Mouse (Mus musculus) telencephalon, adult 2 months (tissue): ENCODE data around the gene Atg14.
A peak's percentile ranks its signal among the peaks of the same experiment; 100 is the strongest.
"Not testable (repeated sequence)": the region's sequence is repeated elsewhere in the genome, so short reads cannot be mapped to it uniquely, and the experiment has no call there.

Source experiments
- DNase-seq: peaks from one replicate; pipeline ENCODE4 v3.0.0-alpha.2; 2011; ENCODE audit warnings: low read depth, low spot score

Atg14 gene

DNA sequence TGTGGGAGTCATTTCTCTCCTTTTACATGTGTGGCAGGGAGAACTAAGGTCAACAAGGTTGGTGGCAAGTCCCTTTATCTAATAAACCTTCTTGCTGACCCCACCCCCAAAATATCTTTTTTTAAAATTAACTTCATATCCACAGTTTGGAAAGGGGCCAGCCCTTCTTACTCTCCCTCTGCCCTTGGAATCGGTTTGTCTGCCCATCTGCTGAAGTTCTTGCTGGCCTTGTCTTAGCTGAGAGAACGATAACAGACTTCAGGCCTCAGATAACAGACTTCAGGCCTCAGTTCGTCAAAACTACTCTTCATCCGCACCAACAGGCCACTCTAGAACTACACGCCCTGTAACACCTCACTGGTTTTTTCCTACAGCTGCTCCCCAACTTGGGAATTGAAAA is 26.2 kb downstream of the Atg14 start:
- DNase-seq, result no peak

DNA sequence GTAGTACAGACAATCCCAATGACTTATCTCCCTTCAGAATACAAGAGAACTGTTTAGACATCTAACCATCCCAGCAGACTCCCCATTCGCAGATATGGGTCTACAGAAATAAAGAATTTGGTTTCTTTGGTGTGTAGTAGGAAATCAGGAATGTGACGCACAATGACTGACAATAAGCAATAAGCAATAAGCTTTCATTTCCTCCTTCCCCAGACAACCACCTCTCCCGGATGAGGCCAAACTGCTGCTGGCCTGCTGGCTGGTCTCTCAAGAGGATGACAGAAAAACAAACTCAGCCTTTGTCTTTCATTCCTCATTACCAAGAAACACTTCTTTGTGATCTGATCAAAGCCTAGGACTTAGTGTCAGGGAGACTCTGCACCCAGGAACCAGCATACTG is 28.2 kb downstream of the Atg14 start:
- no peak for DNase-seq

DNA sequence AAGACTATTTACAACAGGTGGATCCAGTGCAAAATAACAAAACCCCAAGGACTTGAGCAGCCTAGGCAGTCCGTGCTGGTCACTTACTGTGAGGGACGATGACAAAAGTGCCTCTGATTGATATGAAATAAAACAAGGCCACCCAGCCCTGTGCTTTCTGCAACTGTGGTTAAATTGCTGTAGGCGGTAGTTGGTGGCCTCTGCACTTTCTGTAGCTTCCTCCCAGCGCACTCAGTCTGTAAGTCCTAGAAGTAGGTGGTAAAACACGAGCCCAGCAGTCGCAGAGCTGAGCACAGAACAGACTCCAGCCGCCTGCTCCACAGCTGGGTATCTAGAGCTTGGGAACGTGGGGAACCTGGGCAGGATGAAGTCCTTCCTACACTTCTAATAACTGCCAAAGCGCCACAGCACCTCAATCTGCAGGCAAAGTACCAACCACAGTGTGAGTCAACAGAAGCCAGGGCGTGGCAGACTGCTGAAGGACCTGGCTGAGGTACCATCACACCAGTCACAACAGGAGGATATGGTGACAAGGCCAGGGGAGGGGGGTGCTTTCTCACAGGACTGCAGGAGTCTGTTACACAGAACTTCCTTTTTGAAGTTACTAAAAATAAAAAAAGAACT is 29.0 kb downstream of the Atg14 start:
- DNase-seq, result no peak

DNA sequence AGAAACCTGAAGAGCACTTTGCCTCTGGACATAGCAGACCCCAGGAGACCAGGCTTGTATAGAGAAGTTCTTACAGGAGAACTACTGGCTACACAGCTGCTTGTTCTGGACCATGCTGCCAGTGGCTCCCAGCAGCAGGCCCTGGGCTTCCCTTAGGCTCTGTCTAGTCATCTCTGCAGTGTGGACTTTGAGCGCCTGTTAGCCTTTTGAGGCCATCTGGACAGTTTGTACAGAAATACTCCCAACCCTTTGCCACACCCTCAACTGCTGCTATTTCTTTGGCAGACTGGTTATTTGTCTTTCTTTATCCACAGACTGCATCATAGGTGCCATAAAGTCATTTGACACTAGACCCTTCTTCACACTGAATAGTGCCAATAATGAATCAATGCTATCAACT is 35.4 kb downstream of the Atg14 start:
- no peak for DNase-seq

DNA sequence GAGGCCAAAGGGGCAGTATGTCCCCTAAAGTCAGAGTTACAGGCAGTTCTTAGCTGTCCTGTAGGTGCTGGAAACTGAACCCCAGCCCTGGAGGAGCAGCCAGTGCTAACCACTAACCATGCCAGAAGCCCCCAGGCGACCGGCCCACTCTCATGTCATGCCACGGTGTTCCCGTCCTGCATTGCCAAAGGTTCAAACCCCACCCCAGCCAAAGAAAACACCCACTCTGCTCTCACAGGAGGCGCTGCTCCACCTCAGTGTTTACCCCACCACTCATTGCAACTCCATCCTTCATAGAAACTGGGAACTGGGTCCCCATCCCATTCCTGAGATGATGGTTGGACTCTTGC is 36.3 kb downstream of the Atg14 start:
- no peak for DNase-seq

DNA sequence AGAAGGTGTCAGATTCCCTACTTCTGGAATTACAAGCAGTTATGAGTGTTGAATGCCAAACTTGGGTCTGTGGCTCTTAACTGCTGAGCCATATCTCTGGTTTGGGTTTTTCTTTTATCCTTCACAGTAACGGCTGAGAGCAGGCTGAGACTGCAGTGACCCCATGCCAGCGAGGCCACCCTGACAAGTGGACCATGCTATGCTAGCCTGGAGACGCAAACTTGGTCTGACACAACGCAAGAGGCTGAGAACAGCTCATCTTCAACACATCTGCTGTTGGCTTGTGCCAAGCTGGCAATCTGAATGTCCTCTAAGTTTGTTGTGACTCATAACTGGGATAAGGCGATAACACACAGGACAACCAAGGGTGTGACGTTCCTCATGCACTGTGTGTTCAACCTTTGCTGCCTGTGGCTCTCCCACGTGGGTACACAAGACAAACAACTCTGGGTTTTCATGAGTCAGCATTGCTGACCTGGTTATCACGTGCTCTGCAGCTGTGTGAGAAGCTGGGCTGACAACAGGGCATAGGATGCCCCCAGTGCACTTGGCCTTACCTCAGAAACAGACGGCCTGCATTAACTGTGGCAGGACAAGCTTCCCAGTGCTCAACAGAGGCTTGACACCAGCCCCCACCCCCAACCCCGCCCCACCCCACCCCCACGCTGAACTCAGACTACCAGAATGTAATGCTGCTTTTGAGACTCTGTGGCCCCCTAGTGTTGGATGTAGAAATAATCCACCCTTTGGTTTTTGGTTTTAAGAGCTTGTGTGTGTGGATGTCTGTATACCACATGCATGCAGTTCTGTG is 36.9 kb downstream of the Atg14 start:
- DNase-seq, result peak; percentile 42

DNA sequence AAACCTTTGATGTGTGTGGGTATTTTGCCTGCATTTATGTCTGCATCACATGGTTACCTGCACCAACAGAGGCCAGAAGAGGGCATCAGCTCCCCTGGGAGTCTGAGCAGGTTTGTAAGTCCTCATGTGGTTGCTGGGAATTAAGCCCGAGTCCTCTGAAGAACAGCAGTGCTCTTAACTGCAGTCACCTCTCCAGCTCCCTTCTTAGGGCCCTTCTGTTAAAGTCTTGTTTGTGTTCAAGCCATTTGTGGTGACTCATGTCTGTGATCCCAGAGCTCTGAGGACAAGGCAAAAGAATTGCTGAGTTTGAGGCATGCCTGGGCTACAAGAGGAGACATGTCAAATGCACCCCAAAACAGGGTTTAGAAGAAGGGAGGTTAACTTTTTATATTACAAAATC is 38.0 kb downstream of the Atg14 start:
- no peak for DNase-seq

DNA sequence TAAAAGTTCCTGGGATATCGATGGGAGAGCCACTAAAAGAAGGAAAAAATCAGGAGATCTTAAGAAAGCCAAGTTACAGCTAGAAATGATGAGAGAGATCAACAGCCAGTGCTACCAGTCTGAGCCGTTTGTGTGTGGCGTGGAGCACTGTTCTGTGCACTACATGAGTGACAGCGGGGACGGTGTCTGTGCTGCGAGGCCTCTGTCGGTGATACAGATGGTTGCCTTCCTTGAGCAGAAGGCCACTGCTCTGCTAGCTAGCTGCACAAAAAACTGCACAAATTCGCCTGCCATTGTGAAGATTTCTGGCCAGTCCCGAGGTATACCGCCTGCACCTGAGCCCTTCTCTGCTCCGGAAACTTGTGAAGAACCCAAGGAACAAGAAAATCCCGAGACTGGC is 40.9 kb downstream of the Atg14 start:
- DNase-seq, result not testable (repeated sequence)

DNA sequence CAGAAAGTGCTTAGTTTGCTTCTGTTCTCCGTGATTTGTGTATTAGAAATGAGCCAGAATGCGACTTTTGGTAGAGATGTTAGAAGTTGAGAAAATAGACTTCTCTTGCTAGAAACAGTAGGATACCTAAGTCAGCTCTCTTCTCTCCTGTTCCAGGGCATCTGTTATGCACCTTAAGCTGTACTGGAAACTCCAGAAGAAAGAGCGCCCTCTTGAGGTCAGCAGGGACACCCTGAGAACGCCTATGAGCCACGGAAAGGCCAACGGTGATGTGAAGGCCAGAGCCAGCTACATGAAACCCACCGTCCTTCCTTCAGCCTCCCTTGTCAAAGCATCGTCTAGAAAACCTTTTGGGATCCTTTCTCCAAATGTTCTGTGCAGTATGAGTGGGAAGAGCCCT is 41.4 kb downstream of the Atg14 start:
- peak; percentile 62 for DNase-seq

DNA sequence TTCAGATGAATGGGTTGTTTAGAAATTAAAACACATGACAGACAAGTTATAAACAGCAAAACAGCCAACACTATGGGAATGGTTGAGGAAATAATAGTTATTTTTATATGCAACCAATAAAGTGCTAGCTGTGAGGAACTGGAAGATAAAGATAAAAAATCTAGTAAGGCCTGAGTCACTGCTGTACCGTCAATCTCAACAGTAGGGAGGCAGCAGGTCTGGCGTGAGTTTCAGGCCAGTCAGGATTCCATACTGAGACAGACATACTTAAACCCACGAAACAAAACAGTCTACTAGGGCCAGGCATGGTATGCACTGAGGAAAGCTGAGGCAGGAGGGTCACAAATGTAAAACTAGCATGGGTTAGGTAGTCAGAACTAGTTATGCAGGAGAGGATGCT is 42.2 kb downstream of the Atg14 start:
- no peak for DNase-seq

DNA sequence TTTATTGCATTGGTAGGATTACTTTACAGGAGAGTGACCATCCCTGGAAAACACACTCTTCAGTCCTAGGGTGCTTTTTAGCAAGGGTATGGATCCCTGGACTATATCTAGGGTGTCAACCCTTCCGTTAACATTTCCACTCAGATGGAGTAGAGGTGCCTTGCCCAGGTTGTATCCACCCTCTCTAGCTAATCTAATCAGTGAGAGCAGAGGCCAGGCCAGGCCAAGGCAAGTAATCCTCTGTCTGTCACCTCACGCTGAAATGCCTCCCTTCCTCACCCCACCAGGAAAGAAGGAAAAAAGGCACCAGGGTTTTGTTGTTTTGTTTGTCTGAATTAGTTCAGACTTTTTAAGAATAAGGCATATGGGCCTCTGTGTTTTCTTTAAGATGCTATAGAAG is 42.6 kb downstream of the Atg14 start:
- no peak for DNase-seq

DNA sequence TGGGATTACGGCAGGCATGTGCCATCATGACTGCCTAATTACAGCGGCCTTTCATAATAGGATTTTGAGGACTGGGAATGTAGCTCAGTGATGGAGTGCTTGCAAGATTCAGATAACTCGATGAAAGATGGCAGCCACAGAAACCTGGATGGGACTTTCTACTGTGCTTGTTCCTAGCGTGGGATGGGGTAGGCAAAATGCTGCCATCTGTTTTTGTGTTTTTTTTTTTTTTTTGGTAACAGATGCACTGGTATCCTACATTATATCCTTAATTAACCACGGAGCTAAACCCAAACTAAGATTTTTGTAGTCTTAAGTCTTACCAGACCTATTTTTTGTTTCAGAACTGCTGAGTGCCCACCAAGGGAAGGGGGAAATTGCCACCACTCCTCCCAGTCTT is 44.6 kb downstream of the Atg14 start:
- peak; percentile 81 for DNase-seq

DNA sequence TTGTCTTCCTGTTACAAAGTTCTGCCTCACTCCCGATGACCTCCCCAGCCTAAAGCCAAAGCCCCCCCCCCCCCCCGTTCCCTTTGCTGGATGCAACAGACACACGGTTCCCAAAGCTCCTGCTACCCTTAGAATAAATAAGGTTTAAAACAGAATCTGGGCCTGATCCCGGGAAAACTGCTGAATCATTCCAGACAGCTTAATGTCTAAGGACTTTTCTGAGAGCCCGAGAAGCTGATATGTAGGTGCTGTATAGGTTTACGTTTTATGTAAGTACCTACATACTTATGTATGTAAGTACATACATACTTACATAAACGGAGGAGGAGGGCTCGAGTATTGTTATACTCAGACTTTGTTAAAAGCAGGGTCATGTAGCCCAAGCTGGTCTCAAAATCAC is 45.1 kb downstream of the Atg14 start:
- DNase-seq, result no peak

DNA sequence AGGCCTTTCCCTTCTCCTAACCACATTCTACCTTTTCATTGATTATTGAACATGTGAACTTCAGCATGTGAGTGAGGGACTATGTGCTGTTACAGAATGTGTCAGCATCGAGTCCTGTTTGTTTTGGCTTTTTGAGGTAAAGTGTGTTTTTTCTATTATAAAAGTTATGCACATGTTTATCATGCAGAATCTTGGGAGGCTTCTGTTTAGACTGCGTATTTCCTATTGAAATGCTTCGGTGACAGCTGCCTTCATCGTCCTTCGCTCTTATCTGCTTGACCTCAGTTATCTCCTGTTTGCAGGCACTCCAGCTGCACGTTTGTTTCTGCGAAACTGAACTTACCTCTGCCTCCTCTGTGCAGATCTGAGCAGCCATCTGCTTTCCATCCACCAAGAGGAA is 48.1 kb downstream of the Atg14 start:
- no peak for DNase-seq

DNA sequence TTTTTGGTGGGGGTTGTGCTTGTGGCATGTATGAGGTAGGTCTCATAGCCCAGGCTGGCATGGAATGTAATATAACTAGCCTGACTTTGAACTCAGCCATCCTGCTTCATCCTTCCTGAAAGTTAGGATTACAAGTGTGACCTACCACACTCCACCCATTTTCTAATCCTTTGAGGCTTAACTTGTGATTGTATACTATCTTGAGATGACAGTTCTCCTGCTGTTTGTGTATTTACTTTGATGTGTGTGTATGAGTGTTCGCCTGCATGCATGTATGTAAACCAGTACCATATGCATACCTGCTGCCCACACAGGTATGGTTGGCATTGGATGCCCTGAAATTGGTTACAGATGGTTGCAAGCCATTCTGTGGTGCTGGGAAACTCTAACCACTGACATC is 48.8 kb downstream of the Atg14 start:
- no peak for DNase-seq

DNA sequence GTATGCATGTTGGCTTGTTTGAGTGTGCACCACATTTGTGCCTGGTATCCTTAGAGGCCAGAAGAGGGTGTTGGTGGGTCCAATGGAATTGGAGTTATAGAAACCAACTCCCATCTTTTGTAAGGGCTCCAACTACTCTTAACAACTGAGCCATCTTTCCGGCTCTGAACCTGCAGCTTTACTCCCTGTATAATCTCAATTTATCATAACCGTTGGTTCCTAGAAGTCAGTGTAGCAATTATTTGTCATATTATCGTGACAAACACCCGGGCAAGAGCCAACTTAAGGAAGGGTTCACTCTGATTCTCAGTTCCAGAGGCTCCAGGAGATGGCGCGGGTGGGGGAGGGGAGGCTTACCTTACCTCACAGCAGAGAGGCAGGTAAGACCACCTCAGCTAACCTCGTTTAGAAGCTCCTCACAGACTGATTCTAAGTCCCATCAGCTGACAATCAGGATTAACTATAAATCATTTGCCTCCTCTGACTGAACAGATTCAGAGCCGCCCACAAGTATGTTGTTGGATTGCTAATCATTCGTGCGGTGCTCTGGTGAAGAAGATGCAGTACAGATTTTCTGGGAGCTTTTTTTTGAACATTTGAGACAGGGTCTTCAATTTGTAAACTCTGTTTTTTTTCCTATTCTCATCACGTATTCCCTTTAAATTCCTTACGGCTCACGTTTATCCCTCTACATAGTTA is 49.5 kb downstream of the Atg14 start:
- DNase-seq, result no peak

DNA sequence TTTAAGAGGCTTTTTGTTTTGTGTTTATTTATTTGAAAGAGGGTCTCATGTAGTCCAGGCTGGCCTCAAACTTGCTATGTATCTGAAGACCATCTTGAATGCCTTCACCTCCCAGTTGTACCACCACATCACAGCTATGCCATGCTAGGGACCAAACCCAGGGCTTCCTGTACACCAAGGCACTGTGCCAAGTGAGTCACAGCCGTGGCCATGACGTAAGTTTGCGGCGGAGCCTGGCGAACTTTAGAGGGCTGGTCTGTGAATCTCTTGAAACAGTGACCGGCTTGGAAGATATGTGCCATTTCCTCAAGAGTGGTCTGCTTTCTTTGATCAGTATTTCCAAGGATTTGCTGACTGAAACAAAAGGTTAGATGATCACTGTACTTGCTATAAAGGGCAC is 51.8 kb downstream of the Atg14 start:
- DNase-seq, result no peak

DNA sequence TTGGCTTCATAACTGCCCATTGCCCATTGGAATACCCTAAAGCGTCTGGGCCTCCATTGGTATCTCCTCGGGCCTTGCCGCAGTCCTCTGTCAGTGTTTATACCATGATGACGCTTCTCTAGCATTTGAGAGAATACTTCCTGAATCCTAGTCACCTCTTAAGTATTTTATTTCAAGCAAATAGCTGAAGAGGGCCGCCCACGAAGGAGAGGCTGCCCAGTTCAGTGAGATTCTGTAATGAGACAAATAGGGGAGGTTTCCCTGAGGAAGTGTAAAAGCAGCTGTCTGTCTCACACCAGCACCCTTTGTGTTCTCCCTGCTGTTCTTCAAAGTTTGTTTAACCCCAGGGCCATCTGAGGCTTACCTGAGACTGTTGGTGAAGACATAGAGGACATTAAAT is 53.7 kb downstream of the Atg14 start:
- no peak for DNase-seq

DNA sequence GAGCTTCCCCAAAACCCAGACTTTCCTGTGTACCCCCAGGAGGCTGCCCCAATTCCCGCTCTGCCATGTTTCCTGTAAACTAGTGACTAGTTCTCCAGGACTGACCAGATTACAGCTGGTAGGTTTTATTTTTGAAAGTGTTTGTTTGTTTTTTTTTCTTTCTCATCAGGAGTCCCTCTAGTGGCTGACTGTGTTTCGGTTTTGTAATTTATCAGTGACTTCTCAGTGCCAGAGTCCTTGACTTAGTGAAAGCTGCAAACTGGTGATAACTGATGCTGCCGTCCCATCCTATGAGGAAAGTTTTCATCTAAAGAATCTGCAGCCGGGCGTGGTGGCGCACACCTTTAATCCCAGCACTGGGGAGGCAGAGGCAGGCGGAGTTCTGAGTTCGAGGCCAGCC is 54.8 kb downstream of the Atg14 start:
- DNase-seq, result no peak

DNA sequence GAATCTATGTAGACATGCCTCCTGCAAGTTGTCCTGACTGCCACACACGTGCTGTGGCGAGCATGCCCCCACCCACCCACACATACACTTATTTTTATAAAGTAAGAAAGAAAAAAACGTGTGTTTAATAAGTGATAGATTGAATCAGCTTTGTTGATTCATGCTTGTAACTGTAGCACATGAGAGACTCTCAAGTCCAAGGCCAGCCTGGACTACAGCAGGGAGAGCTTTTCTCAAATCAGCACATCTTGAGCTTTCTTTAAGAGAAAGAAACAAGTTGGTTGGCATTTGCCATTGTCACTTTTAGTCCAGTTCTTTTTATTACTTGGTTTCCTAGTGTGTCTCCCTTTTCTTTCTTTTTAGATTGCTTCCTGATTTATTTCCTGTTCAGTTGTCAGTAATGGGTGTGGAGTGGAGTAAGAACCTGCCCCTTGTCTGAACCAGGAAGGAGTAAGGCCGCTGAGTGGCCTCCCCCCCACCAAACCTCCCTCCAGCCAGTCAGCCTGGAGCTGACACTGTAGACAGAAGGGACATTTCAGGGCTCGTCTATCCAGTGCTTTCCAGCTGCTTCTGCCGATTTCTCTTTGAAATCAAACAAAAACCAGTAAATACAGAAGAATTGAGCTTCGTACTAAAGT is 55.5 kb downstream of the Atg14 start:
- no peak for DNase-seq

DNA sequence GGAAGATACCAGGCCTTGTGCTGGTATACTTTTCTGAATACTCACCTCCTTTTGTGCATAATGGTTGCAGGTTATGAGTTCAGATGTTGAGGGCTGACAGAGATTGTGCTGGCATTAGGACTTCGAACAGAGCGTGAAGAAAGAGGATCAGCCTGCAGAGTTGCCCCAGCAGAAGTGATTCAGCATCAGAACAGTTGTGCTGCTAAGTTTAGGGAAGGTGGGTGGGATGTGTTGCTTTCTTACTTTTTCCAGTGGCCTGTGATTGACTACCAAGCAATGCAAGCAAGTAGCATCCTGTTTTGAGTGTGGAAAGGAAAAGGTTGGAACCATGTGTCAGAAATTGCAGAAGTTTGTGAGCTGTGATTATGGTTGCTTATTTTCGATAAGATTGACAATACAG is 56.8 kb downstream of the Atg14 start:
- DNase-seq, result peak; percentile 86

DNA sequence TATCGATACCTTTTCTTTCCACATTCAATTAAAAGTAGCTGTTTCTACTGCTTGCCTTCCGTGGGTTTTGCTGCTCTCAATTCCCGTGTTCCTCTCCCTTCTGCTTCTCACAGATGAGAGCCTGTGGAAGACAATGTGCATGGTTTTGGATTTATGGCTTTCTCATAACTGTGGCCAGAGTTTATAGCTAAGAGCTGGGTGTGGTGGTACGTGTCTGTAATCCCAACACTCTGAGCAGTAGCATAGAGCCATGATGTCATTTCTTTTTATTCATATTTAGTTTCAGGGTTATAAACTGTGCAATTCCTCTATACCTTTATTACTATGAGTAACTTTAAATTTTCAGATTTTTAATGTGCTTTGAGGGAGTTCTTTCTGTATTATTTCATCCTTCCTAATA is 60.2 kb downstream of the Atg14 start:
- no peak for DNase-seq

DNA sequence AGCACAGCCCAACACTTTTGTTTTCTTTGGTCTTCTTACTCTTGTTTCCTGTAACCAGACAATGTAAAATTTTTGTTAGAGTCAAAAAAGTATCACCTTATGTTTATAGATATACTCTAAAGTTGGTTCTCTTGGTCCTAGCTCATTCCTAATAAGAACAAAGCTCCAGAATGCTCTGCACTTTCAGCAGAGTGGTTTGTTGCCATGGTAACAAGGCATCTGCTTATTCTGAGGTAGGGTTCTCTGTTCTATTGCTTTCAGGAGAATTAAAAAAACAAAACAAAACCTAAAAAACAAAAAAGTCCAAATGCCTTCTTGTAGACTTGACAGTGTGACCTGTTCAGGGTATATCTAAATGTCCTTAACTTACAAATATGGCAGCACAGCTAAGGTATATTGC is 62.4 kb downstream of the Atg14 start:
- peak; percentile 58 for DNase-seq
